Mouse (Mus musculus): ENCODE data around the gene Ptprc. TPM values are rescaled to one million over a fixed set of nuclear protein-coding genes. Genes with fewer than 3 reads are reported as not detected.

Gene Ptprc
- 1 to 10 TPM; 5.0 to 5.8 TPM for total RNA-seq (2021)
- 7.1 and 8.0 TPM in 2 replicates for polyA plus RNA-seq (2012; rRNA removed)
- long read RNA-seq = 0 reads

GRCm38 (mm10) chr1:138175494-138175893, at the start of gene Ptprc:
Ptprc (minus strand) TSS chr1:138175708.
- intact Hi-C loops (cut with DNase I) = no loop called here
- Histone ChIP-seq H3K4me3 (no peak within 1 kb of the TSS), H3K9ac (ENCODE audit: low read depth, low read length) (no peak within 1 kb of the TSS), H3K4me1 (ENCODE audit: control insufficient read depth, insufficient read depth, low read length) (no peaks in the 10 kb centered on the region), H3K79me2 (replicated peaks; ENCODE audit: control insufficient read depth, insufficient read depth, low read length) (no peaks in the 10 kb centered on the region), H3K36me3 (ENCODE audit: control insufficient read depth, insufficient read depth, low read length) (no peaks in the 10 kb centered on the region), H3K27ac (no peak within 1 kb of the TSS; the same call in 1 of the 2 replicates), H3K27me3 (ENCODE audit: control insufficient read depth, insufficient read depth, low read length) (no peaks in the 10 kb centered on the region)
- no peak for DNase-seq
- WGBS = 58% methylated on average over 4 of the region's 4 CpGs
- TF ChIP-seq CTCF (IDR thresholded peaks at IDR 0.05) (no peak), EP300 (IDR thresholded peaks at IDR 0.05; ENCODE audit: insufficient read depth, low read depth, low read length) (no peak), POLR2A (IDR thresholded peaks at IDR 0.05; ENCODE audit: insufficient read depth, low read depth, low read length) (no peak)

GRCm38 (mm10) chr1:138214736-138215458, 39.4 kb upstream of the Ptprc start:
- WGBS = 79% methylated on average over 3 of the region's 3 CpGs
- H3K4me3 ChIP-seq = no peak overlapping the region
- H3K36me3 ChIP-seq (ENCODE audit: control insufficient read depth, insufficient read depth, low read length) = no peaks in the 10 kb centered on the region
- intact Hi-C loops (cut with DNase I) = no loop called here
- H3K4me1 ChIP-seq (ENCODE audit: control insufficient read depth, insufficient read depth, low read length) = no peaks in the 10 kb centered on the region; the same call in 1 of the 2 replicates
- H3K79me2 ChIP-seq (replicated peaks; ENCODE audit: control insufficient read depth, insufficient read depth, low read length) = no peaks in the 10 kb centered on the region
- no peaks in the 10 kb centered on the region for H3K27me3 ChIP-seq (ENCODE audit: control insufficient read depth, insufficient read depth, low read length)
- H3K9ac ChIP-seq (ENCODE audit: low read depth, low read length) = no peak overlapping the region
- DNase-seq = no peak
- no peak overlapping the region for H3K27ac ChIP-seq
- TF ChIP-seq CTCF (IDR thresholded peaks at IDR 0.05) (no peak), POLR2A (IDR thresholded peaks at IDR 0.05; ENCODE audit: insufficient read depth, low read depth, low read length) (no peak), EP300 (IDR thresholded peaks at IDR 0.05; ENCODE audit: insufficient read depth, low read depth, low read length) (no peak)

- Histone ChIP-seq H3K79me2 (replicated peaks; ENCODE audit: control insufficient read depth, insufficient read depth, low read length) (no peaks in the 10 kb centered on the region), H3K4me1 (ENCODE audit: control insufficient read depth, insufficient read depth, low read length) (no peaks in the 10 kb centered on the region; the same call in 1 of the 2 replicates), H3K27ac (no peak overlapping the region), H3K27me3 (ENCODE audit: control insufficient read depth, insufficient read depth, low read length) (no peaks in the 10 kb centered on the region), H3K9ac (ENCODE audit: low read depth, low read length) (no peak overlapping the region), H3K4me3 (no peak overlapping the region), H3K36me3 (ENCODE audit: control insufficient read depth, insufficient read depth, low read length) (no peaks in the 10 kb centered on the region)
- WGBS = 68% methylated on average over 3 of the region's 3 CpGs
- TF ChIP-seq CTCF (IDR thresholded peaks at IDR 0.05) (no peak), EP300 (IDR thresholded peaks at IDR 0.05; ENCODE audit: insufficient read depth, low read depth, low read length) (no peak), POLR2A (IDR thresholded peaks at IDR 0.05; ENCODE audit: insufficient read depth, low read depth, low read length) (no peak)
- intact Hi-C loops (cut with DNase I) = no loop called here
- DNase-seq = no peak
Measured at GRCm38 (mm10) chr1:138210387-138211024, 35.0 kb upstream of the Ptprc start.

GRCm38 (mm10) chr1:138209751-138210150, 34.2 kb upstream of the Ptprc start:
- Histone ChIP-seq H3K9ac (ENCODE audit: low read depth, low read length) (no peak overlapping the region), H3K4me1 (ENCODE audit: control insufficient read depth, insufficient read depth, low read length) (no peaks in the 10 kb centered on the region; the same call in 1 of the 2 replicates), H3K27me3 (ENCODE audit: control insufficient read depth, insufficient read depth, low read length) (no peaks in the 10 kb centered on the region), H3K4me3 (no peak overlapping the region), H3K79me2 (replicated peaks; ENCODE audit: control insufficient read depth, insufficient read depth, low read length) (no peaks in the 10 kb centered on the region), H3K27ac (no peak overlapping the region), H3K36me3 (ENCODE audit: control insufficient read depth, insufficient read depth, low read length) (no peaks in the 10 kb centered on the region)
- TF ChIP-seq POLR2A (IDR thresholded peaks at IDR 0.05; ENCODE audit: insufficient read depth, low read depth, low read length) = no peak
- TF ChIP-seq EP300 (IDR thresholded peaks at IDR 0.05; ENCODE audit: insufficient read depth, low read depth, low read length) = no peak
- TF ChIP-seq CTCF (IDR thresholded peaks at IDR 0.05) = no peak
- intact Hi-C loops (cut with DNase I) = no loop called here
- WGBS = 71% methylated on average over 3 of the region's 3 CpGs
- no peak for DNase-seq

- no peak for TF ChIP-seq CTCF (IDR thresholded peaks at IDR 0.05)
- no peak for TF ChIP-seq POLR2A (IDR thresholded peaks at IDR 0.05; ENCODE audit: insufficient read depth, low read depth, low read length)
- TF ChIP-seq EP300 (IDR thresholded peaks at IDR 0.05; ENCODE audit: insufficient read depth, low read depth, low read length) = no peak
- DNase-seq = no peak
- Histone ChIP-seq H3K27ac (no peak overlapping the region), H3K36me3 (ENCODE audit: control insufficient read depth, insufficient read depth, low read length) (no peaks in the 10 kb centered on the region), H3K79me2 (replicated peaks; ENCODE audit: control insufficient read depth, insufficient read depth, low read length) (no peaks in the 10 kb centered on the region), H3K9ac (ENCODE audit: low read depth, low read length) (no peak overlapping the region), H3K4me1 (ENCODE audit: control insufficient read depth, insufficient read depth, low read length) (no peaks in the 10 kb centered on the region; the same call in 1 of the 2 replicates), H3K4me3 (no peak overlapping the region), H3K27me3 (ENCODE audit: control insufficient read depth, insufficient read depth, low read length) (no peaks in the 10 kb centered on the region)
- 79% methylated on average over 7 of the region's 7 CpGs for WGBS
- intact Hi-C loops (cut with DNase I) = no loop called here
Measured at GRCm38 (mm10) chr1:138206041-138206440, 30.5 kb upstream of the Ptprc start.

Measured in heart, adult 2 months (tissue).